Mouse (Mus musculus) spleen, adult 10 weeks (tissue): ENCODE results near the gene Rbm12b1. TPM values are rescaled to one million over a fixed set of nuclear protein-coding genes. Genes with fewer than 3 reads are reported as not detected.

ENCODE experiments used
- polyA plus RNA-seq: library from polyadenylated mRNA; stranded (reverse); fragments of 350-450 nt; fragmentation: Illumina TruSeq; extraction: RNeasy Lipid Tissue Mini Kit (QIAGEN cat#74804); gene quantifications from one replicate; pipeline ENCODE4 v1.2.3, GENCODE M21; 2015; ENCODE audit warnings: low replicate concordance; ENCODE audit not compliant: insufficient read depth

The Rbm12b1 gene
- 33.4 TPM for polyA plus RNA-seq

DNA sequence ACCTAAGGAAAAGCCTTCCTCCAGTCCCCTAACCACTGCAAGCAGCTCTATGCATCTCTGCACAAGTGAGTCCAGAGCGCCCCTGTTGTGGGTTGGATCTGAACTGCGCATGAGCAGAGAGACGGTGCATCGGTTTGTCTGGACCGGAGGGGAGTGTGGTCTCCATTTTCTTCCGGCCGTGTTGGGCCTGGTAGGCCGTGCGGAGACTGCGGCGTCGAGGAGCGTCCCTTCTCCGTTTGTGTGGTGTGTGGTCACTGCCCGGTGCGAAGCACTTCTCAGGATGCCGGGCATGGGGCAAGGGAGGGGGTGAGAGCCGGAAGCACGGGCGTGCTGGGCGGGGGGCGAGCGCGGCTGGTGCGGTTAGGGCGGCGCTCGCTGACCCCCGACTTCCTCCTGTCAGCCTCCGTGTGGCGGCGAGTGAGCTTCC is at the start of gene Rbm12b1:
Gene Rbm12b1 (plus strand): TSS at position 124 of the 427 bp plus-strand sequence.

GRCm38 (mm10) chr4:12171318-12172091 is 31.4 kb downstream of the Rbm12b1 start, which contains the start of gene Fam92a:
Gene Fam92a, minus strand, starts transcription at chr4:12172015.

Other genes with a start within 250 kb of the Rbm12b1 start
- gene Gm10604, start 159.0 kb upstream of the Rbm12b1 start, polyA plus RNA-seq = not detected
- 47.5 TPM for gene Rbm12b2, start 50.8 kb upstream of the Rbm12b1 start, polyA plus RNA-seq
- 15.9 TPM for gene Fam92a, start 31.8 kb downstream of the Rbm12b1 start, polyA plus RNA-seq